Mouse (Mus musculus) kidney, adult 9 months (tissue): Measurements from ENCODE around the gene Gm42420.

Experiments used
- DNase-seq: peaks from one replicate; pipeline ENCODE4 v3.0.0; 2022

Gene Gm42420

DNA sequence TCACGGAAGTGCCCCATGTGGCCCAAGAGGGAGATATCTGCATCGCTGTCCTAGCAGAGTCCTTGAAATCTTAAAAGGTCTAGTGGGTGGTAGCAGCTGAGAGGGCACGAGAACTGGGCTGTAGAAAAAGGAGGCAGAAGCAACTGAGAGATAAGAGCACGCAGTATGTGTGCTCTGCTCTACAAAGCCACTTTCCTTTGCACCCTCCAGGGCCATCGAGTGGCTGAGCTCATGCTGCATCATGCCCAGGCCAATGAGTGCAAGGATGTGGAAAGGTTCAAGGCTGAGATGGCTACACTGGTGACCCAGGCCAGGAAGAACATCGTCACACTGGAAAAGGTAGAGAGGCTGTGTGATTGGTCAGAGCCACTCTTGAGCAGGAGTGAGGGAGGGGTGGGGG is at the start of gene Gm42420:
Gene Gm42420 (plus strand): TSS at position 237 of the 400 bp plus-strand sequence.
- no peak for DNase-seq

GRCm38 (mm10) chr6:39536621-39537020 is 48.9 kb upstream of the Gm42420 start:
- peak; percentile 28 for DNase-seq

DNA sequence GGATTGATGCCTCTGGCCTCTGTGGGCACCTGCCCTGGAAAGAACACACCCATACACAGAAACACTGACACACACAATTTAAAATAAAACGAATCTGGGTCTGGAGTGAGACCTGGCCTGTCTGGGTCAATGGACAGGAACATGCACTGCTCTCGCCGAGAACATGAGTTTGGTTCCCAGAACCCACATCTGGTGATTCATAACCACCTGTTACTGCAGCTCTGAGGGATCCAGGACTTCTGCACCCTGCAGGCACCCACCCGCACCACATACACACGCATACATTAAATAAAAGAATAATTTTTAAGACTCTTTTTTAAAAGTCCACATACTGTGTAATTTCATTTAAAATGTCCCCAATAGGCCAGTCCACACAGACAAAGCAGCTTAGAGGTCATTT is 48.3 kb upstream of the Gm42420 start:
- DNase-seq: no peak

DNA sequence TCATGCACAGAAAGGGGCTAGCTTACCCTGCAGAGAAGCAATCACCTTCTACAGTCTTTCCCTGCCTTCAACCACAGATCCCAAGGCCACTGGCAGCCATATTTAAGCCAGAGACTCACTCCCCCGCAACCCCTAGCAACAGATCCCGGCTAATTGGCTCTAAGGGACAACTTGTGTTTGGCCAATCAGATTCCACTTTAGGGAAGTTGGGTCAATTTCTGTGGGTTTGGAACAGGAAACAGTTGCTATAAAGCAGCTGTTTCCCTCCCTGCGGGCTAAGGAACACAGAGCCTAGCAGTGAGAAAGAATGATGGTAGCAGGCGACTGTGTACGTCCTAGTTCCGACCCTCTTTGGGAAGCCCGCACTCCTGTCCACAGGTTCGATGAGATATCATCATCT is 47.3 kb upstream of the Gm42420 start:
- DNase-seq: peak; percentile 26

DNA sequence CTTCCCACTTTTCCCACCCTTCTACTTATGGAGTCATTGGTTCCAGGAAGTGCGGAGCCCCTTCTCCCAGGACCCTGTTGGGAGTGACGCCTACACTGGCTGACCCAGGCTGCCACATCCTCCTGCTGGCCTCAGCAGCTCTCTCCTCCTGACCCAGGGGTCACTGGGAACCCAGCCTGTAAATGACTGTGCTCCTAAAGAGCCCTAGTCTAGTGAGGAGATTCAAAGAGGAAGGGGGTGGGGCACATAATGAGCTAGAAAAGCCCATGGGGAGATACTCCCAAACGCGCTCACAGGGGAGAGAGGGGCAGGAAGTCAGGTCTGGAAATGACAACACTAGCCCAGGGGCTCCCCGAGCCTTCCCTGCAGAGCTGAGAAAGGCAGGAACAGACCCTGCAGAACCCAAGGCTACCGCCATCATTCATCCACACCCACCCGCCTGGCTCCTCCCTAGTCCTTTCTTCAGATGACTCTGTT is 45.8 kb upstream of the Gm42420 start:
- peak; percentile 67 for DNase-seq

DNA sequence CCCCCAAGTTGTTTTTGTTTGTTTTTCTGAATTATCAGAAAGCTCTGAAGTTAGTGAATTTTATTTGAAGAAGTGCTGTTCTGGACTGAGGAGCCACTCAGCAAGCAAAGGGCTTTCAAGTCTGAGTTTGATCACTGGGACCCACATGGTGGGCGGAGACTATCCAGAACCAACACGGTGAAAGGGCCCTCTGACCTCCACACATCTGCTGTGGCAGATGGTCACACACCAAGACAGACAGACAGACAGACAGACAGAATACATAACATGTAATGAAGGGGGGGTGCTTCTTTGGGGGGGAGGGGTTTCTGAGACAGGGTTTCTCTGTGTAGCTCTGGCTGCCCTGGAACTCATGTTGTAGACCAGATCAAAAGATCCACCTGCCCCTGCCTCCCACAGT is 45.0 kb upstream of the Gm42420 start:
- no peak for DNase-seq

DNA sequence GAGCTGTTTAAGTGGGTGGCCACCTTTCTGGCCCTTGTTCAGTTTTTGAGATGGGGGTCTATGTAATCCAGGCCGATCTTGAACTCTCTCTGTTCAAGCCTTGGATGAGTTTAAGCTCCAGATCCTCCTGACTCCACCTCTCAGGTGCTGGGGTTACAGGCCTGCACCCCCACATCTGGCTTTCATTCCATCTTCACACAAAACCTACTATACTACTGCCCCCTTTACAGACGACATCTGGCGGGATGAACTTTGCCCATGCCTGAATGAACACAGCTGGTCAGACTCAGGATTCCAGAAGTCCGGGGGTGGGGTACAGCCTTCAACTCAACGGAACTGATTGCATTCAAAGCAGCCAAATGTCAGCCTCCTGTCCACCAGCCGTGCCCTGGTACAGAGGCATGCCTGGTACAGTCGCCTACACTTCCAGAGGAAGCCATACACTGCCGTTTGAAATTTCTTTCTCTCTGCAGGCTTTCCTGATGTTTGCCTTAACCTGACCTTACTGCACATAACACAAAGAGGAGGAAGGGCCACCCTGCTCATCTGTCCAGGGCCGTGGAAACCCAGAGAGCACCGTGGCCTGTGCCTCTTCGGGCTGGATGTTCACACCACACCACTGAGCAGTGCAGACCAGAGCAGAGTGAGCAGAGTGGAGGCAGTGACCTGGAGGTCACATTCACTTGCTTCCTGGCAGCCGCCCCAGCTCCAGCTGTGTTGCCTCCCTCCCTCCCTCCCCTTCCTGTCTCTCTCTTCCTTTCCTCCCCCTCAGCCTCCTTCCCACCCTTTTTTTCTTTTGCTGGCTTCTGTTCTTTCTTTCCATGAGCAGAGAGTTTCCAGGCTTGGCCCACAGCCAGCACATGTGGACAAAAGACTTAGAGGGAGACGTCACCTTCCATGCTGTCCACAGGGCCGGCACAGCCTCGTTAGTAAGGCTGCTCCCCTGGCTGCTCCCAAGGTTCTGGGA is 42.6 kb upstream of the Gm42420 start:
- peak; percentile 69 for DNase-seq

DNA sequence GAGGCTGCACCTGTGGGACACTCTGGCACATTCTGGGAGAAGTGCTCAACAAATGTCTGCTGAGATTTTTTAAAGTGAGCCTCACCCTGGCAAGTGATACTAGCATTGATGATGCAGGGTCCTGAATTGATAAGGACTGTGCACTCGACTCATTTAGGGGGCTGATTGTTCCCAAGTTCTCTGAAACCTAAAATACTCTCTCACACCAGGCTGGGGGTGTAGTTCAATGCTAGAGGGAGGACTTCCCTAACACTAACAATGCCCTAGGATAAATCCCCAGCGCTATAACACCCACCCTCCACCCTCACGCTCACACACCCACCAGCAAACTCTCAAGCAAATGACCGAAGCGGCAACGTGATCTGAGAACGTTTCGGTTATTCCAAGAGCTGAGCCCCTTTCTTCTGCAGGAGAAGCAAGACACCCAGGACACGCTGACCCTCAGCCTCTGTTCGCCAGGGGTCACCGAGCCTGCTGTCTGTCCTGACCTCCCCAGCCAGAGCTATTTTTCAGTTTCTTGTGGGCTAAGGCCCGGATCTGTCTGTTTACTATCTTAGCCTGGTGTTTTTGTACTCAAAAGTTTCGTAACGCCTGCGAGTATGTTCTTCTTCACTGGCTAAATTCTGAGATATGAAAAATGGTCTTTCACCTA is 41.7 kb upstream of the Gm42420 start:
- peak; percentile 18 for DNase-seq

DNA sequence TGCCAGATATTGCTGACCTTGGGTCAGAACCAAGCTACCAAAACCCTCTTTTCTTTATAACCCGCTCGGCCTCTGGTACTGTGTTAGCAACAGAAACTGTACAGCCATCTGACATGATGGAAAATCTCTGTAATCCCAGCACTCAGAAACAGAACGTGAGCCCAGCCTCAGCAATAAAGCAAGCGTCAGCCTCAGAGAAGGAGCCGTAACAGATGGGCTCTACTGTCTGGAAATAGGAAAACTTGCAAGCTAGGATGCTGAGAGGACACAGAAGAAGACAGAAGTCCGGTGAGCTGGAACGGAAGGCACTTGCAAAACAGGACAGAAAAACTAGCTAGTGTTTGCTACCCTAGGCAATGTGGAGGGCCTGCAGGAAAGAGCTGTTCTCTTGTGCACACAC is 40.1 kb upstream of the Gm42420 start:
- DNase-seq: no peak

DNA sequence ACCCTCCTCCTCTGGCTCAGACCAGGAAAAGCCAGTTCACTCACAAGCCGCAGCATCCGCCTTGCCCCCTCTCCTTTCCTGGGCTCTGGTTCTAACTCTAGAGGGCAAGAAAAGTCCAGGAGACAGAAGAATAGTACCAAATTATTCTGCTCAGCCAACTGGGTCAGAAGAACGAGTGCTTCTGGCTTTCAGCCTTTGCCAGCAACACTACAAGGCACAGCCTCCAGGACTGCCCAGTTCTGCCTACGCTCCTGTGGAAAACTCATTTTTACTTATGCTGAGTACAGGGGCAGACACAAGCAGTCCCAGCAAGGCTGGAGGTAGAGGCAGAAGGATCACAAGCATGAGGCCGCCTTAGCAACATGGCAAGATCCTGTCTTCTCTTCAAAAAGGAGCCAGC is 37.5 kb upstream of the Gm42420 start:
- DNase-seq: no peak

- no peak for DNase-seq
Measured at GRCm38 (mm10) chr6:39551981-39552636, 33.4 kb upstream of the Gm42420 start.

DNA sequence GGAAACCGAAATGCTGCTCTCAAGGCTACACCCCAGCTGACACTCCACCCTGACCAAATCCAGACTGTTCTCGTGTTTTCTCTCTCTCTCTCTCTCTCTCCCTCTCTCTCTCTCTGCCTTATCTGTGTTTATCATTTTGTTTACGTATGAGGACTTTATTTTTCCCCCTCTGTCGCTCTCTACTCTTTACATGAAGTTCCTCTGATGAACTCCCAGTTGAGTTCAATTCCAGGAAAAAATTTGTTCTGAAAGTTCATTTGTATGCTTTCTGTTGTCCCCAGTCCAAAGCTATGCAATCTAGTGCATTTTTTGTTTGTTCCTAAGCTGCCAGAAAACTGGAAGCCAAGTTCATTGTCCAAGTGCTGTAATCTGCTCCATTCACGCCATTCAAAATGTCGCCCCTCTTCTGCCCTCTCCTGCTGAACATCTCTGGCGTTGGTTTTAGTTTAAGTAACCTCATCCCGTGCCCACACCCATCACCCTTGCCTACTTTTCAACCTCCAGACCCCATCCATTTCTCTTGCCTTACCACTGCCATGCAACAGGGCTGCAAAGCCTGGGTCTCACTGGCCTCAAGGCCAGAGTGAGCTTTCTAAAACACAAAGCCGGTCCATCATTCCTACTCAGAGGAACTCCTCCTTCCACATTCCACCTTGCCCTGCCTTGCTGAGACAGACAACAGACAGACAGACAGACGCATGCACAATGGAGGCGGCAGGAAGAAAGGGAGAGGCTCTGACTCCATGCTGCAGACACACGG is 30.5 kb upstream of the Gm42420 start:
- DNase-seq: no peak

DNA sequence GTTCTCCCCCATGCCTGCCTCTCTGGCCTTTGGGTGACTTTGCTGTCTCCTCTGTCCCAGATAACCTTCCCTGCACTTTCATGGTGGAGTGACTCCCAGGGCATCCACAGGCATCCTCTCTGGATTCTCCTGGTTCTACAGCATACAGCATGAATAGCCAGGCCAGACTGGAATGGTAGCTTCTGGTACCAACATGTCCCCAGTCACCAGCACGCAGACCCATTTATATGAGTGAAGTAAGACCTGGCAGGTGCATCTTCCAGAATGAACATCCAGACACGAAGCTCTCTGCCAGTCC is 30.0 kb upstream of the Gm42420 start:
- no peak for DNase-seq

DNA sequence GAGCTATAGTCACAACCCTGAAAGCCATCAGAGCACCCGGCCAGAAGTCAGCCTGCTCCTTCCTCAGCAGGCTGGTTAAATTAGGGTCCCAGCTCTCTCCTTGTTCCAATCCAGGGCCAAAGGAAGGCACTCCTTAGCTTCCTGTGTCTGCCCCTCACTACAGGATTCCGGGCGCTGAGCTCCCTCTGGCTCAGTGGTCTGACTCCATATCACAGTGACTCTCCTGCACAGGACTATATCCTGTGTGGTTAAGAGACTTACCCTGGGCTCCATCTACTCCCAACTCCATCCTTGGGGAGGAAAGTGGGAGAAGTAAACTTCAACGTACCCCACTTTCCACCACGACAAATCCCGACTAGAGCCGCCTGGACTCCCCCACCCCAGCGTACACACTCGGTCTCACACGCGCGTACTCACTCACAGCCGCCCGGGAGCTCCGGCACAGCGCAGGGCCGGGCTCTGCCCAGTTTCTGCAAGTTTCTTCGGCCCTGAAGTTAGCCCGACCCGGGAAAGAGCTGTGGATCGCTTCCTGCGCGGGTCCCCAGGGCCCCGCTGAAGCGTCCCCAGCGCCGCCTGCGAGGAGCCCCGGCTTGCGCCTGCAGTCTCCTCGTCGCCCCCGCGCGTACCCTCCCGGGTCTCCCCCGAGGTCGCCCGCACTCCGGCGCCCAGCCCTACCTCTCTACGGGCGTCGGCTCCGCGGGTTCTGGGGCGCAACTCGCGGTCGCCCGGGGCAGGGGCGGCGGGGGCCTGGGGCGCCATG is 28.5 kb upstream of the Gm42420 start:
- no peak for DNase-seq

- peak; percentile 22 for DNase-seq
Measured at GRCm38 (mm10) chr6:39557723-39558261, 27.8 kb upstream of the Gm42420 start, which contains the start of gene Dennd2a. Gene Dennd2a (minus strand): TSS chr6:39557867.

DNA sequence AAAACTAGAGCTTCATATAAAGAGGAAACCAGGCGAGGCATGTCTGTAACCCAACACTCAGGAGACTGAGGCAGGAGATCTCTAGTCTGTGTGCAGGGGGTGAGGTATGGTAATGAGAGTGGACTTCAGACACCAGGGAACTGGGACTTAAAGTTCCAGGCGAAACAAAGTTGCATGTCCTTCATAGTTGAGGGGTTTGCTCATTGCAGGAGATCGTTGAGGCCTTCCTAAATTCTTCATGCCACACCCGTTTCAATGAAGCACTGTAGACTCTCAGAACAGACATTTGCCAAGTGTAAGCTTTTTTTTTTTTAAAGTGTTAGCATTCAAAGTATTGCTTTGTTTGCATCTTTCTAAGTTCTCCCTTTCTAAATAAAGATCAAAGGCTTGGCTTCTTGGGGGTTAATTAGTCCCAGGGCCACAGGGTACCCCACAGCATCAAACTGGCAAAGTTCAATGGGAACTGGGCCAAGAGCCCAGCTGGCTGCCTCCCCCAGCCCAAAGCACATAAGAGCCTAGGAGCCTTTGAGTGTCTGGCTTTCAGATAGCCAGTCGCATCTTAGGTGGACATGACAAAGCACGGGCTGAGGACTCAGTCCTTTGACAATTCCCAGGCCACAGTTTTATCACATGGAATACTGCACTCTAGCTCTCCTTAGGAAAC is 26.1 kb upstream of the Gm42420 start:
- DNase-seq: no peak

GRCm38 (mm10) chr6:39562166-39563015 is 23.2 kb upstream of the Gm42420 start:
- peak; percentile 90 for DNase-seq

DNA sequence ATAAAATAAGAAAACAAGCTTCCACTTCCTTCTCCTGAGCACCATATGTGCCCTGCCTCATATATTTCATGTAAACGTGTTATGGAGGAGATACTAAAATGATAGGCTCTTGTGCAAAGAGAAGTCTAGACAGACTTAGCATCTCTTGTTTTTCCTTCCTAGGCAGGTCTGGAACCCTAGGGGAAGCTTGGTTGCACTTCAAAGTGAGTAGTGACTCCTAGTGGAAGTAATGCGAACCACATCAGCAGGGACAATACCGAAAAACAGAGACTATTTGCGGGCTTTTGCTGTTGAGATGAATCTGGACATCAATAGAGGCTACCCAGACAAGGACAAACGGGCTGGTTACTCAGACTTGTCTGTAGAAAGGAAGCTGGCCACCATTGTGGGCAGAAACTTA is 18.0 kb upstream of the Gm42420 start:
- DNase-seq: peak; percentile 53

DNA sequence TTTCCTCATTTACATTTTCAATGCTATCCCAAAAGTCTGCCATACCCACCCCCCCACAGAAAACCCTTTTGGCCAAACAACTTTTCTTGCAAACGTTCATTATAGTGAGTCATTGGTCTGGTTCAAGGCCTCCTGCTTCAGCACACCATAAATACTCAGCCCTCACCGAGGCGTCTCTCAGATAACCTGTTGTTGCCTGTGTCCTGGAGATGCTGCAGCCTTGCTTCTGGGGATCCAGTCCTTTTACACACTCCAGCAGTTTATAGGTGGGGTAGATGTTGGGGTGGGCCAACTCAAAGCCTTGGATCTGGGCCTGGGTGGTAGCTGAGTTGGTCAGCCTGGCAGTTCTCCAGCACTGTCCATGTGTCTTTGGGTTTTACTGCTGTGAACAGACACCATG is 15.1 kb upstream of the Gm42420 start:
- DNase-seq: no peak
